Mouse (Mus musculus) frontal cortex, adult (tissue): ENCODE measurements around the gene Gucy2e.

Experiments
- ATAC-seq: cut with Nextera tagmentation; 2 replicates; pipeline ENCODE4 v1.9.2; 2017; ENCODE audit warnings: mild to moderate bottlenecking, moderate library complexity, mixed read lengths; ENCODE audit not compliant: low TSS enrichment

Gene Gucy2e

DNA sequence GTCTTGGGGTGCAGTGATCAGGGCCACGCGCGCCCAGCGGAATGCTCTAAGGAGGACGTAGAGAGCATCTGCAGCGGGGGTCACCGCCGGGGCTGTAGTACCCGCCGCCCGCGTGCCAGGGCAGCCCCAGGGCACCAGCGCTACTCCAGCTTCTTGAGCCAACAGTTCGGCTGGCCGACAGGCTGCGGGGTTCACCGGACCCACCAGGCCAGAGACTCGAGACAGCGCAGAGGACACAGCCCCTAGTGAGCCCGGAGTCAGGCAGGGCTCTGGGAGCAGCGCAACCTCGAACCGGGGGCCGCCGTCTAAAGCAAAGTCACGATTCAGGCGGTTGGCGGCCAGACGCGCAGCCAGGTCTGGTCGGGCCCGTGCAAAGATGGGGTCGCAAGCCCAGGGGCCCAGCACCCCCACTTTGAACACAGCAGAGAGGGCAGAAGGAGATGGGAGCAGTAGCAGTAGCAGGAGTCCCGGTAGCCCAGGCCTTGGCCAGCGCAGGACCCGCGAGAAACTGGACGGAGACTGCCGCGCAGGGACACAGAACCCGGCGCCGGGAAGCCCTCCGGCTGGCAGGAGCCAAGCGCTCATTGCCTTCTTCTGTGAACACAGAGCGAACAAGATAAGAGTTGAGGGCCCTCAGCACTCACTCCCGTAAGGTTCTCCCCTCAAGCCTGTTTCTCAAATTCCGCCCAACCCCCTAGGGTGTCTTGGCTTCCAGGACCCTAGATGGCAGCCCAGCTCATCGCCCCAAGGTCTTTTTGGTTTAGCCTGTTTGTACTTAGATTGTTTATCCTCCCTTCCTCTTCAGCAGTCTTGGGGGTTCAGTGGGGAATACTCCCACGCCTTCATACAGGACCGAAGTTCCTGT lies 543 bp downstream of the Gucy2e start:
- no peak for ATAC-seq

- ATAC-seq: peak; percentile 98
These were observed 1.4 kb downstream of the Gucy2e start for GRCm38 (mm10) chr11:69235285-69236060.

GRCm38 (mm10) chr11:69233141-69233540 lies 3.7 kb downstream of the Gucy2e start:
- no peak for ATAC-seq

DNA sequence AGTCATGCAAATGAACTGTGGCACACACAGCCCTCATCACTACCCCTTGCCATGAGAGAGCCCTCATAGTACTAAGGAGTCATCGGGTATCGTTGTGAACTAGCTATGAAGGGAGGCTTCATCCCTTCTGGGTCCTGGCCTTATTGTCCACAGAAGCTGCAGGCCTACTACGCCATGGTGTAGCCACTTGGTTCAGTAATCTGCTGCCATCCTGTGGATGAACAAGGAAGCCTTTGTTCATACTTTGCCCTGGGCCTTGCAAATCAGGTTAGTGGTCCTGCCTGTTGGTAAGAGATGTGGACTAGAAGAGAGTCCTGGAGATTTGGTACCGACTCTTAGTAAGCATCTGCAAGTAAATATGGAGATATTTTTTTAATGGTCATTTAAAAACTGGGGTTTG lies 6.4 kb downstream of the Gucy2e start:
- no peak for ATAC-seq

- ATAC-seq: no peak
These were observed 11.1 kb downstream of the Gucy2e start for GRCm38 (mm10) chr11:69225715-69226114.

- no peak for ATAC-seq
These were observed 13.7 kb downstream of the Gucy2e start for GRCm38 (mm10) chr11:69223101-69223500.

DNA sequence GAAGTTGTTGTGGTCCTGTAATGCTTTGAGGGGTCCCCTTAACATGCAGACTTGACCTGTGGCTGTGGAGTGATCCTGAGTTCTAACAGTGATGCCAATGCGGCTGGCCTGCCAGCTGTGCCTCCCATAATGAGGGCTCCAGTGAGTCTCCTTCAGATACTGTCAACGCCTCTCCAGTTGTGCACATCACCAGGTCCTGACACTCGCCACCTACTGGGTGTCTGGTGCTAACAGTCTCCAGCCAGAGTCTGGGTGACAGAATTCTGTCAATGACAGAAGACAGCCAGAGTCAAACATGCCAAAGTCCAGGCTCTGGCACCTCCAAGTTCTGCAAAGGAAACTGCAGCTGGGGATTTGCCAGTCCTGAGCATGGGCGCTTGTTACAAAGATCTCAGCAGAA lies 15.8 kb downstream of the Gucy2e start:
- no peak for ATAC-seq

DNA sequence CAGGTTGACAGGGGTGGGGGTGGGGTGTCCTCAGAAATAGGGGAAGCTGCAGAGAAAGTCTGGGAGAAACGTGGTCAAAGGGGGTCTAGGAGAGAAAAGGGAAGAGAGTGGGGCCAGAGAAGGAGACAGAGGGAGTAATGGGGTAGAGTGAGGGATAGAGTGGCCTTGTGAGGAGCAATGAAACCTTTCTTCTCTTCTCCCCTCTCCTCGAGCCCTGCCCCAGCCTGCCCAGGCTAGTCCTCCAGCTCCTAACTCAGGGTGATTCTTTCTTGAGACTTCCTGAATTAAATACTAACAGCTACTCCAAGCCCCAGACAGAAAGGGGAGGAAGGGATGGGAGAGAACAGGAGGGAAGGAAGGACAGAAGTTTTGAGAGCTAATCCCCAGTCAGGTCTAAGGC lies 18.2 kb downstream of the Gucy2e start:
- no peak for ATAC-seq

GRCm38 (mm10) chr11:69217411-69217810 lies 19.4 kb downstream of the Gucy2e start:
- no peak for ATAC-seq

- ATAC-seq: peak; percentile 99
These were observed 25.4 kb downstream of the Gucy2e start for GRCm38 (mm10) chr11:69211431-69211830.

DNA sequence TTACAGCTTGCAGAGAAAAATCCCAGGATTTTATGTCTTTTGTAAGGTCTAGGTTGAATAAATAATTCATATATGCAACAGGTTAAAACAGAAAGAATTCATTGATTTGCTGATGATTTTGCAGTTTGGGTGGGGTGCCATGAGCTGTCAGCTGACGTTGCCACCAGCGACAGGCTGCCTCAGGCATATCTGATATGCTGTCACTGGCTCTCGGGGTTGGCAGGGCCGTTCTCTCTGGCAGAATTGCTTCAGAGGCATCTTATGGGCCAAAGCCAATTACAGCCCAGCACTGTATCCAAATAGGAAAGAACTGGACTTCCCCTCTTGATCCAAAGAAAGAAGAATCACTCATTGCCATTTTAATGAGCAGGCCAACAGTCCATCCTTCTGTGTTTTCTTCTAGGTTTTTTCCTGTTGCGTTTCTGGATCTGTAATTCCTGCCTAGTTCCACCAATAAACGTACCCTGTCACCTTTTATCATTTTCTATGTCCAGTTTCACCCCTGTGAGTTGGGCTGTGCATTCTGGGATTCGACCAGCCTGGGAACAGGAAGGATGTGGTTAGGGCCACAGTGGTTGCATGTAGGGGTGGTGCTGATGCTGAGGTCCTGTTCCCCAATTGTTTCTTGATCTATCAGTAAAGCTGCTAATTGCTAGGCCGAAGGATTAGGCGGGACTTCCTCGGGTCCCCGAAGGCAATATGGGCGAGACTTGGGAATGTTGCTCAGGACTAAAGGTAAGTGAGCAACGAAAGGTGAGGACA lies 34.2 kb downstream of the Gucy2e start:
- ATAC-seq: no peak

GRCm38 (mm10) chr11:69200231-69200630 lies 36.6 kb downstream of the Gucy2e start:
- ATAC-seq: no peak

DNA sequence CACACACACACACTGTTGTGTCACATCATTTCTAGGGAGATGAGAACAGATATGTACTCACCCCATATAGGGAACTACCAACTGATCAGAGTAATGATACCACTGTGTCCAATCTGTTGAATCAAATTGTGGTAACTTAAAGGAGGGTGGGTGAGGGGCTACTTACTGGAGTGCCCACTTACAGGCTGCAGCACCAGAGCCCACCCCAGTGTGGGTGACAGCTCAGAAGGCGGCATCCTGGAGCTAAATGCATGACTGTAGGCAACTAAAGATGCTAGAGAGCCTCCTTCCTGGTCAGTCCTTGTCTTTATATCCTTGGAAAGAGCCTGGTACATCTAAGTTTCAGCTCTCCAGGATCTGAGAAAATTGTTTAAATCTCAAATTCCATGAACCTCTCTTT lies 37.6 kb downstream of the Gucy2e start:
- no peak for ATAC-seq

DNA sequence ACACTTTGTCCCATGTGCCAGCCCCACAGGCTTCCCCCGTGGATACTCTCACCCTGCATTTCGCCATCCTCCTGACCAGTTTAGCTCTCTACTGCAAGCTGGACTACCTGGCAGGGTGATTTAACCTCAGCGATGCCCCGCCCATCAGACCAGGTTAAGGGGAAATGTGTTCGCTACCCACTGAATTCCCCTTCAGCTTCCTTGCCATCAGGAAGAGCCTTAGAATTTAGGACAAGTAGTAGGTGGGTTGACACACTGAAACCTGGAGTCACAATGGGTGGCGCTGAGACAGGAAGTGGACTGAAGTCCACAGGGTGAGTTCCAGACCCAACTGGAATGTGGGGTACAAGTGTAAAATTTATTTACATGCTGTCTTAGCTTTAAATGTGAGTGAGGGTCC lies 39.1 kb downstream of the Gucy2e start, which contains the start of gene Alox8:
TSS of gene Alox8 (minus strand) at position 101 of the 400 bp plus-strand sequence.
- ATAC-seq: no peak

GRCm38 (mm10) chr11:69197194-69197593 lies 39.6 kb downstream of the Gucy2e start:
- peak; percentile 23; the same call in 1 of the 2 replicates for ATAC-seq

DNA sequence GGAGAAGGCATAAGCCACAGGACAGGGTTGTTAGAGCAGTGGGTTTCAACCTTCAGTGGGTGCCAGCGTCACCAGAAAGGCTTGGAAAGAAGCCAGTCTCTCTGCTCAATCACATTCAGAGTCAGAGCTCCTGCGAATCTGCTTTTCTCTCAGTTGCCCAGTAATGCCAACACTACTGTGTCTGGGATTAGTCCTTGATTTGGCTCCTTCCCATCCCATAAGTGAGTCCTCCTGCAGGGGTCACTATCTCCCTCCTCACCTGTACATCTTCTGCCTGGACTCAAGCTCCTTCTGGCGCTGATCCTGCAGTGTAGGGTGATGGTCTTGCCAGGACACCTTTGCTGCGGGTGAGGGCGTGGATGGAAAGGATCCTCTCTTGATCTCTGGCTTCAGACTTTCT lies 40.1 kb downstream of the Gucy2e start:
- no peak; the same call in 1 of the 2 replicates for ATAC-seq

DNA sequence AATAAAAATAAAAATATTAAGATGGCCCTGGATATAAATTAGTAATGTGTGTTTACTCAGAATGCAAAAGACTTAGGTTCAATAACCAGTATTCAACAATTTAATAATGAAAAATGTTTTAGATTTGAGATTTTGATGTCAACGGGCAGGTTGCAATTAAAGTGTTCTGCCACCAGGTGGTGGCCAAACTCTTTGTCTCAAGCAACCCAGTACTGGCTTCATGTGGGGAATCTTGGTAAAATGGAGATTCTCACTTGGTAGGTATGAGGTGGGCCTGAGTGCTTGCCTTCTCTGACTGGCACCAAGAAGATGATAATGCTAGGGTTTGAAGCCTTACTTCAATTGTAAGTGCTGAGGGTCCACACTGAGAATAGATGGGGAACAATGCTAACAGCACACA lies 44.0 kb downstream of the Gucy2e start:
- ATAC-seq: no peak

DNA sequence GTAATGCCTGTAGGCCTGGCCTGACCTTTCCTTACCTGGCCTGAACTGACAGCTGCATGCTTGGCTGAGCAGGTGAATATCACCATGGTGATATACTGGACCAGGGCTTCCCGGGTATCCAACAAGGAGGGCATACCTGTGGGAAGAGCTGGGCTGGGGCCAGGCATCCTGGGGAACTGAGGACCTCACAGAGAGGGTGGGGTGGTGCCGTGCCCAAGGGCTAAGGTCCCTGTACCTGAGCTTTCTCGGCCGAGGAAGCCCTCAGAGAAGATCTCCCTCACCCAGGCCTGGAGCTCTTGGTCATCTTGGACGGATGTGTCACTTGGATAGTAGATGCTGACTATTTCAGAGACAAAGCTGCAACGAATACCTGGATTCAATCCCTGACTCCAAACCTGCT lies 50.9 kb downstream of the Gucy2e start:
- no peak for ATAC-seq

- no peak for ATAC-seq
These were observed 51.8 kb downstream of the Gucy2e start for GRCm38 (mm10) chr11:69185031-69185430.

GRCm38 (mm10) chr11:69180120-69180519 lies 56.7 kb downstream of the Gucy2e start:
- no peak for ATAC-seq

GRCm38 (mm10) chr11:69179512-69179911 lies 57.3 kb downstream of the Gucy2e start:
- no peak for ATAC-seq

GRCm38 (mm10) chr11:69178525-69178924 lies 58.3 kb downstream of the Gucy2e start:
- ATAC-seq: no peak
